Mouse (Mus musculus): ENCODE measurements around the gene Fev. TPM values are rescaled to one million over a fixed set of nuclear protein-coding genes. Genes with fewer than 3 reads are reported as not detected.

The Fev gene
- total RNA-seq, 2 experiments from 2014 or later = not detected

DNA sequence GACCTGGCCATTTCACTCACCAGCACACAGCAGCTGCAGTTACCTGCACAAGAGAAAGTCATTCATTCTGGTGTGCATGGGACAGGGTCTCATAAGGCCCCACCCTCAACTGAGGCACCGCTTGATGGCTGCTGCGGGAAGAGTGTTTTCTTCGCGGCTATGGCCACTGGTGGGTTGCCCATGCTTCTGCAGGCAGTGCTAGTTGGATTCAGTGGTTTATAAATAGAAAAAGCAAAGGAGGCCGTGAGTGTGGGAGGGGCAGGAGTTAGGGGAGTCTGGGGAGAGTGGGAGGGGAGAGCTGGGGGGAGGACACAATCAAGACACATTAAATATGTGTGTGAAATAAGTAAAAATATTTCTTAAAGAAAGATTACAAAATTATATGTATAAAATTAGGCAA is 42.1 kb downstream of the Fev start:
- ATAC-seq (replicated peaks; ENCODE audit: low FRiP score, low TSS enrichment, poor library complexity, severe bottlenecking) = no peak

DNA sequence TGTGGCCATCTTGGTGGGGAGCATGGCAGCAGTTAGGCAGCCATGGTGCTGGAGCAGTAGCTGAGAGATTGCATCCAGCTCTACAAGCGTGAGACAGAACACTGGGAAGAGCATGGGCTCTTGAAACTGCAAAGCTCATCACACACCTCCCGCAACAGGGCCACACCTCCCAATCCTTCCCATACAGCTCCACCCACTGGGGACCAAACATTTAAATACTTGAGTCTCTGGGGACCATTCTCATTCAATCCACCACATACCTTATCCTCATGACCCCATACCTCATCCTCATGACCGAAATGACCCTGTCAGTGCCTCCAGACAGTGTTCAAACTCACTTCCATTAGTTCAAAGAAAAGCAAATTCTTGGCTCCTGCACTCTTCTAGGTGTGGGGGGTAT is 52.0 kb downstream of the Fev start:
- ATAC-seq (replicated peaks; ENCODE audit: low FRiP score, low TSS enrichment, poor library complexity, severe bottlenecking) = no peak

Other genes with a start within 250 kb of the Fev start
- 46.8 and 55.5 TPM in 2 replicates for gene Ttll4, start 223.7 kb downstream of the Fev start, total RNA-seq (2014; fragmentation: Nextera tagmentation)
- 19.8 and 38.2 TPM in 2 replicates for gene Ttll4, start 223.7 kb downstream of the Fev start, total RNA-seq (2017)
- 2.0 TPM in 1 of 2 replicates, not detected in the other for gene Cyp27a1, start 171.8 kb downstream of the Fev start, total RNA-seq (2014; fragmentation: Nextera tagmentation)
- gene Cyp27a1, start 171.8 kb downstream of the Fev start, total RNA-seq (2017) = 1.9 TPM in 1 of 2 replicates, not detected in the other
- gene Prkag3, start 136.2 kb downstream of the Fev start, total RNA-seq (2014; fragmentation: Nextera tagmentation) = not detected in 2 replicates
- gene Prkag3, start 136.2 kb downstream of the Fev start, total RNA-seq (2017) = not detected in 2 replicates
- not detected in 2 replicates for gene Wnt6, start 113.5 kb downstream of the Fev start, total RNA-seq (2014; fragmentation: Nextera tagmentation)
- not detected in 2 replicates for gene Wnt6, start 113.5 kb downstream of the Fev start, total RNA-seq (2017)
- not detected in 2 replicates for gene Wnt10a, start 93.9 kb downstream of the Fev start, total RNA-seq (2014; fragmentation: Nextera tagmentation)
- not detected in 2 replicates for gene Wnt10a, start 93.9 kb downstream of the Fev start, total RNA-seq (2017)
- gene Cdk5r2, start 30.5 kb downstream of the Fev start, total RNA-seq (2014; fragmentation: Nextera tagmentation) = not detected in 2 replicates
- not detected in 2 replicates for gene Cdk5r2, start 30.5 kb downstream of the Fev start, total RNA-seq (2017)
- gene Cryba2, start 7.7 kb upstream of the Fev start, total RNA-seq (2014; fragmentation: Nextera tagmentation) = not detected in 2 replicates
- not detected in 2 replicates for gene Cryba2, start 7.7 kb upstream of the Fev start, total RNA-seq (2017)
- not detected in 2 replicates for gene Cfap65, start 50.2 kb upstream of the Fev start, total RNA-seq (2014; fragmentation: Nextera tagmentation)
- not detected in 2 replicates for gene Cfap65, start 50.2 kb upstream of the Fev start, total RNA-seq (2017)
- gene Ihh, start 66.3 kb upstream of the Fev start, total RNA-seq (2014; fragmentation: Nextera tagmentation) = not detected in 2 replicates
- gene Ihh, start 66.3 kb upstream of the Fev start, total RNA-seq (2017) = 0.80 TPM in 1 of 2 replicates, not detected in the other
- gene Nhej1, start 239.8 kb upstream of the Fev start, total RNA-seq (2014; fragmentation: Nextera tagmentation) = 6.0 and 9.2 TPM in 2 replicates
- 2.0 and 10.1 TPM in 2 replicates for gene Nhej1, start 239.8 kb upstream of the Fev start, total RNA-seq (2017)
- not detected in 2 replicates for gene Slc23a3, start 248.5 kb upstream of the Fev start, total RNA-seq (2014; fragmentation: Nextera tagmentation)
- not detected in 2 replicates for gene Slc23a3, start 248.5 kb upstream of the Fev start, total RNA-seq (2017)

Data from megakaryocyte-erythroid progenitor cell, adult 5-6 weeks (primary cell).